Mouse (Mus musculus) spleen, adult 2 months (tissue): ENCODE results near the gene Steap2.

ENCODE experiments used
- CTCF ChIP-seq: fragments of 200-500 bp; IDR thresholded peaks from 2 replicates; pipeline ENCODE4 v1.5.1; 2011; ENCODE audit warnings: mild to moderate bottlenecking, inconsistent platforms; ENCODE audit not compliant: insufficient read depth, insufficient read length, insufficient replicate concordance; ENCODE audit errors: extremely low read depth
- POLR2A ChIP-seq: fragments of 200-500 bp; IDR thresholded peaks from 2 replicates; pipeline ENCODE4 v1.6.1; 2011; ENCODE audit warnings: low read depth, low read length, inconsistent platforms

DNA sequence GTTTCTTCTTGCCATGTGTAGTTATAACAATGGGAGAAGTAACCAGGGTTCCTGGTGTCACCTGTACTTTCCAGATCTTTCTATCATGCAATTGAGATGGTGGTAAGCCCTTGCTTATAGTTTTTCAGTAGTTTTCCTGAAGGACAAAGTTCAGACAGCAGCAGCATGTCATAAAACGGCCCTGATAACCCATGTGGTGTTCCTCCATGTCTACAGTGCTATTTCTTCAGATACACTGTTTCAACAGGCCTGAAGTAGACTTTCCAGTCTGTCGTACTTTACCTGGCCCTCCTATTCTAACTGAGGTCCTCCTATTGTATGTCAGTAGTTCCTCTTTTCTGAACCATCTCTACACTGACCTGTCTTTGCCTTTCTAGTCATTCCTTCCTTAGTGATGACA lies 38.5 kb upstream of the Steap2 start:
- TF ChIP-seq CTCF = no peak
- no peak for TF ChIP-seq POLR2A
